Mouse (Mus musculus) left cerebral cortex, postnatal 4 days (tissue): ENCODE results near the gene Syt9. TPM values are rescaled to one million over a fixed set of nuclear protein-coding genes. Genes with fewer than 3 reads are reported as not detected.
"Not testable (repeated sequence)": the region's sequence is repeated elsewhere in the genome, so short reads cannot be mapped to it uniquely, and the experiment has no call there.

Source experiments
- DNase-seq: peaks from one replicate; pipeline ENCODE4 v3.0.0-alpha.2; 2022
- intact Hi-C: fragments of 180-260 bp; cut with DNase I; formaldehyde crosslinking; loops from one replicate; pipeline ENCODE4 v1.15.1; 2025
- total RNA-seq, 2 experiments: library from RNA; stranded (reverse); gene quantifications; 2 replicates each; pipeline ENCODE4 v1.2.3; 2021

The Syt9 gene
- total RNA-seq, 2 experiments from 2014 or later: 19.1 to 20.6 TPM

DNA sequence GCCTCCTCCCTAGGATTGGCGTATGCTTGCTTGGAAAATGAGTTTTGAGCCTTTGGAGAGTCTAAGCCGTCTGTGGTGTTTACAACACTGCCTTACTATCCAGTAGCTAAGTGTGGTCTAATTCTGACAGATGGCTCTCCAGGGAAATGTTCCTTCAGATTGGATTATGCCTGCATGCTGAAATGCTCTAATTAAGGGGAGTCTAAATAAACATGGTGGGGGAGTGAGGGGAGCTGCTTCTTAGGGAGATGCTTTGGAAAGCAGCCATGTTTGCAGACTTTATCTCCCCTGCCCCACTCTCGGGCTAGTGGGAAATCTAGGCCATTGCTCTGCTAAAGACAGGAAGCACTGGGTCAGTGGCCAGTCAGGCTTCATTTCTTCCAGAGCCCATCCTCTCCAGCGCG, 84.6 kb downstream of the Syt9 start:
- peak; percentile 13 for DNase-seq
- intact Hi-C loops: no loop called here

DNA sequence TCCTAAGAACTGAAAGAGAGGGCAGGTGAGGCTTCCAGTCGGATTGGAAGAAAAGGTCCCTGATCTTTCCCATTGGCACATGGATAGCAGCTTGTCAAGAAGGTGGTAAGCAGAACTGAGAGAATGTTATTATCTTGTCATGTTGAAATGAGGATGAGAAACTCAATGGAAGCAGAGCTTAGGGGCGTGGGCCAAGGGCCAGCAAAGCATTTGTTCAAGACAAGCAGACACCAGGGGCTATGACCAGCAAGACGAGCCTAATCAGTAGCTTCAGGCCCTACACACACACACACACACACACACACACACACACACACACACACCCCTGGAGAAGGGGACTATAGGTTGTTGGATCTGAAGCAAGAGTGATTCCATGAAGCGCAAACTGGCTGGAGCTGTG, 90.6 kb downstream of the Syt9 start:
- DNase-seq: no peak
- intact Hi-C loops: no loop called here

DNA sequence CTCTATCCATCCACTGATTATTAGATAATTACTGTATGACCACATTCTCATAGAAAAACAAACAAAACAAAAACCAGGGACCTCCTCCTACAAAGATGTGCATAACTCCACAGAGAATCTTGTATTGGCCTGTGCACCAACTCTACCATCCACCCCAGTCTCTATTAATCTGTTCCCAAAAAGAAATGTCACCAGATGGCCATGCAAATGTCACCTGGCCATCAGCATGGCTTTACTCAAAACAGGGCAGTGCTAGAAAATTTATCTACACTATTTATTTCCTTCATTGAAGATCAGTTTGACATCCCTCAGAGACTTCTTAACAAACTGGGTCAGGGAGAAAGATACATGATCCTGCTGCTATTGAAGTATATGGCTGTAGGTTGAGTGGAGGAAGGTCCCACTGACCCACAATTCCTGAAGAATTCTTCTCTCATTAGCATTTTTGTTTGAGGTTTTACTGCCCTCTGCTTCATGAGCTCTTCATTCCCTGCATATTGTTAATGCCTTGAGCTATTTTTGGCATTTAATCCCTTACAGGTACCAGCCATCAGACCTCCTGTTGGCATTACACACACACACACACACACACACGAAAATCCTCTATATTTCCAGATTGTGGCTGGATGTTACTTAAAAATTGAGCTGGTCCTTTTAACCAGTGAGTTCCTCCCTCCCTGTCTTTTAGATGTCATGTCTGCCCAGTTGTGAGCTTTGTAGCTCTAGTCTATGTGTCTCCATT, 91.3 kb downstream of the Syt9 start:
- intact Hi-C loops: no loop called here
- no peak for DNase-seq

DNA sequence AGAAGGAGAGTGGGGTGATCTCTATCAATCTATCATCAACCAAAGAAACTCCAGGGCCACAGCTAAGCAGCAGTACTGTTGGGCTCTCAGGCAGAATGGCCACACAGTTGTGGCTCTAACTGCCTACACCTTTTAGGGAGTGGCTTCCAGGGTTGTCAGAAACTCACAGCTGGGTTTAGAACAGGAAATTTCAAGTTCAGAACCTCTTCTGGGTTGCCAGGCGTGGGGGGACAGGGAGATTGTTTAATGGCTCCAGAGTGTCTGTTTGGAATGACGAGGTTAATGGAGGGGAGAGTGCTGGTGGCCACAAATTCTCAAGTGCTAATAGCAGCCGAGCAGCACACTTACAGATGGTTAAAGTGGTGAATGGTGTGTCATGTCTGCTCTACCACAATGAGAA, 92.4 kb downstream of the Syt9 start:
- DNase-seq: no peak
- intact Hi-C loops: no loop called here

DNA sequence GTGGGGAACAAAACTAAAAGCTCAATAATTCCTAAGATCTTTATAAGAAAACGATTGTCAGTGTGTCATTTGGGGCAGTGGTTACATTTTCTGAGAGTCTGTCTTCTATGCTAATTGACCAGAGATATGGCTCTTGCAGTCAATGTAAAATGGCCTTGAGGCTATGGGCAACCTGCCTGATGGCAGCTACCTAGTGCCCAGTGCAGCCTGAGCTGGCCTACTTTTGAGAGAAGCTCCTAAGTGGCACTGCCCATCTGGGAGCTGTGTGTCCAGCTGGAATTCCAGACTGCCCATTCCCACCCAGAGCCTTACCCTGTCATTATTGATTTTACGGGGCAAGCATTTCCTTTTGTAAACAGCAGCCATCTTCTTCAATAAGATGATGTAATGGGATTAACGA, 94.6 kb downstream of the Syt9 start:
- intact Hi-C loops: no loop called here
- no peak for DNase-seq

DNA sequence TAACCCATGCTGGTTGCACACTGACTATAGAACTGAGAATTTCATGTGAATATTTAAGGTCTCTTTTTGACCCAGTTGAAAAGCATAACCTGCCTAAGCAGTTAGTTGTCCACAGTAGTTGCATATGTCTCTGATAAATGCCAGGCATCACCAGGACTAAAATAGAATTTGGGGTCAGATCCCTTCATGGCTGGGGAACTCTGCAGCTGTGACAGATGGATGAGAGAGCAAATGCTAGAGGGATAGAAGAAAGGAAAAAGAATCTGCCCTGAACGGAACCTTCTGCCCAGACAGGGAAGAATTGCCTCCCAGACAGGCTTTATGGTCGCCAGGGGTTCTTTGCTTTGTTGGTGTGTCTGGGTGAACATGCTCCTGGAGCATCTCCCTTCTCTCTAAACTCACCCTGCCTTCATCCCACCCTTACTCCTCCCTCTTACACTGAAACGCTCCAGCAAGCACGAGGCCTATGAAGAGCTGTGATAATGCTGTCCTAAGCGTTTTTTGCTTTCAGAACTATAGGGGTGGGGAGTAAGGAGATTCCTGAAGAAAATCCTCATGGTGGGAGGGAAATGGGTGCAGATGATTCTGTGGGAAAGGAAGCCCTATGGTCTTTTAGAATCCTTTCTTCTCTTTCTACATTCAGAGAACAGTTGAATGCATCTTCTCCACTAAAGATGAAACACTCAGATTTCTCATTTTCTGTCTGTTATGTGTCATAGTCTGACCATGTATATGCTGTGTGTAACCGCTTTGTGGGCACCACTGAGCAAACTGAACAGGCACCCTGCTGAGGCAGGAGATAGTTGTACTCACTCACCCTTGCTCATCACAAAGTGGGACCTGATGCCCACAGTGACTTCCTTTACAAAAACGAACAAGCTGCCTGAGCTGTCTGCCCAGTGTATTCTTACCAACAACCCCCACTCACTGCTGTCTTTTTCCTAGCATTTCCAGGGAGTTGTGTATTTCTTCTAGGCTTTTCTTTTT, 108.7 kb downstream of the Syt9 start:
- intact Hi-C loops: no loop called here
- DNase-seq: no peak

DNA sequence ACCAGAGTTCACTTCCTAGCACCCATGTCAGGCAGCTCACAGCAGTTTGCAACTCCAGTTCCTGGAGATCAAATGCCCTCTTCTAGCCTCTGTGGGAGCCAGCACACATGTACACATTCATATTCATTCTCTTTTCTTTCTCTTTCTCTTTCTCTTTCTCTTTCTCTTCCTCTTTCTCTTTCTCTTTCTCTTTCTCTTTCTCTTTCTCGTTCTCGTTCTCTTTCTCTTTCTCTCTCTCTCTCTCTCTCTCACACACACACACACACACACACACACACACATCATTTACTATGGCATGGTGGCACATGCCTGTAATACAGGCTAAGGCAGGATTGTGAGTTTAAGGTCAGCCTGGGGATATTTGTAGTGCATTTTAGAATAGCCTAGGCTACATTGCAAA, 115.2 kb downstream of the Syt9 start:
- intact Hi-C loops, DNase-seq: not testable (repeated sequence)

DNA sequence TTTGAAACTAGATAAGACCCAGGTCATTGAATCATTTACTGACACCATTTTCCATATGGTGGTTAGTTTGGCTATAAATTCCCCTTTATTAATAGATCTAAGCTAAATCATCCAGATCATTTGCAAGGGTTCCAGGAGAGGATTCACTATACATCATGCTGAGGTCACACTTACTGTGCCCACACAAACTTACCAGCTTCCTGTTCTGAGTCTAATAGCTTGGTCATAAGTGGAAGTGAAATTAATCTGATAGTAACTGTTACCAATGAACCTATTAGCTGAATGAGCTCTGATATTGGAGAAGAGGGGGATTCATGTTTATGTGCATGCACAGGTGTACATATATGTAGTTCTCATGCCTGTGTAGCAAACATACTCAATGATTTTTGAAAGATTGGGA, 124.9 kb downstream of the Syt9 start:
- DNase-seq: no peak
- intact Hi-C loops: no loop called here

DNA sequence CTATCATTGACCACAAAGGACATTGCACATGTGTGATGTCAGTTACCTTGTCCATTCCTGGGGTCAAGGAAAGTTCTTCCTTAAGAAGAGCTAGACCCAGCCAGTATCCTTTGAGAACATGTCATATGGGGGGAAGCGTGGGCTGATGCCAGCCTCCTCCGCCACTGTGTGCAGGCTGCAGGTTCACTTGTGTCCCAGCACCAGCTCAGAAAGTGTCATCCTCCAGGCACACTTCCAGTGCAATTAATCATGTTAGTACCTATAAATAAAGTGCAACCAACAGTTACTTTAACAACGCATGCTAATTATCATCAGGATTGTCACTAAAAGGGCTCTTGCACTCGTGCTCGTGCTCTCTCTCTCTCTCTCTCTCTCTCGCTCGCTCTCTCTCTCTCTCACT, 126.4 kb downstream of the Syt9 start:
- intact Hi-C loops: no loop called here
- no peak for DNase-seq

DNA sequence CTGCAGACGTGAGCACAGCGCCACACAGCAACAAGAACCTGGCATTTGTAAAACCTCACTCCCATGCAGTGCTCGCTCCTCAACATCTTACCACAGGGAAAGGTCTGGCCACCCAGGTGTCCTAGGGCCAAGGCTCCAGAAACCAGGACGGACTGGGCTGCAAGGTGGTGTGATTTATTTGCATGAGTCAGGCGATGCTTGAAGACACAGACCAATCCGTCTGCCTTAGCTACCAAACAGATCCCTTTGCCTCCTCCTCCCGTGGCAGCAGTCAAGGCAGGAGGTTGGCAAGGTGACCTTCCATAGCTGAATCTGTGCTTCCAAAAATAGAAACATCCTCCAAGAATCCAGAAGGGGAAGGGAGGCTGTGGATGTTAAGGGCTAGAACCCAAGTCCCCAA, 130.1 kb downstream of the Syt9 start:
- intact Hi-C loops: no loop called here
- DNase-seq: peak; percentile 25

DNA sequence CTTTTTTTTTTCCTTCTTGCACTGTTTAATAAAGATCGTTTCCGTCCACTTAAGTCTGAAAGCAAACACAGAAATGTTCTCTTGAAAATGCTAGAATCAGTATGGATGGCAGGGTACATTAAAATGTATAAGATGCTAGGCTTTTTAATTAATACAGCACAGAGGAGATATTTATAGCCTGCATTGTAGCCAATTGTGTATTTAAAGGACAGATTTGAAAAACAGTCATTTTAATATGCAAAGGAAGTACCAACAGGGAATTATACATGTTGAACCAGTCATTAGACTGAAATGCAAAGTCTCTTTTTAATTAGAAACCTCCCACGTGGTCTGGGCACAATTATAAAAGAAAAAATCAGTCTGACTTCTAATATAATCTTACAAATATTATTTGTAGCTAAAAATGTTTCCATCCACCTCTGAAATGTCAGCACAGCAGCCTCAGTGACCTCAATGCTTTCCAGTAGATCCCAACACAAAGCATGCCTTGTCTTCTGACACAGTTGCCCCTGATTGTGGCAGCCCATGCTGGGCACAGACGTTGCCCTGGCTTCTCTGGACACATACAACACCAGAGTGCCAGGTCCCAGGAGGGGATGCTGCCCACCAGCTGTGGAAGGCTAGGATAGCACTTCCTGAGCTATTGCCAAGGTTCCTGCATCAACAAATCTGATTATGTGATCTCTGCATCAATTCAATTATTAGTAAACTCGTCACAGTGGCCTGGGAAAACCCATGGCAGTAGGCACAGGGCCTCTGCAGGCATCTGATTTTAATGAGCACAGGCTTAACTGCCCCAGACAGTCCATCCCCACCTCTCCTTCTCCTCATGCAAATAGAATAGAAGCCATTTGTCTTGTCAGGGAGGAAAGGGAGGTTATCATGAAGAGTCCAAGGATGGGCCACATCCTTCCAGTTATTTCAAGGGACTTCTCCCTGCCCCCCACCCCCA, 134.5 kb downstream of the Syt9 start:
- DNase-seq: peak; percentile 63
- intact Hi-C loops: no loop called here

DNA sequence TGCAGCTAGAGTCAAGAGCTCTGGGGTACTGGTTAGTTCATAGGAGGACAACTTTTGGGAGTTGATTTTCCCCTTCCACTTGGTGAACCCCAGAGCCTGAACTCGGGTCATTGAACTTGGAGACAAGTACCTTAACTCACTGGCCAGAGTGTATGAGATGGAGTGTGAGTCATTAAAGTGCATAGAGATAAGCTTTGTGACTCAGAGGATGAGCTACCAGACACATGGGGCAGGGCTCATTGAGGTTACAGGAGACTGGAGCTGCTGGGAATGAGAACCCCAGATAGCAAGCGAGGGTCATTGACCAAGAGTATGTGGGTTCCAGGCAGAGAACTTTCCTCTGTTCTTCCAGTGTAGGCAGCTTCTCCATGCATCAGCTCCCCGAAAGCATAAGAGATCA, 137.4 kb downstream of the Syt9 start:
- DNase-seq: no peak
- intact Hi-C loops: no loop called here

DNA sequence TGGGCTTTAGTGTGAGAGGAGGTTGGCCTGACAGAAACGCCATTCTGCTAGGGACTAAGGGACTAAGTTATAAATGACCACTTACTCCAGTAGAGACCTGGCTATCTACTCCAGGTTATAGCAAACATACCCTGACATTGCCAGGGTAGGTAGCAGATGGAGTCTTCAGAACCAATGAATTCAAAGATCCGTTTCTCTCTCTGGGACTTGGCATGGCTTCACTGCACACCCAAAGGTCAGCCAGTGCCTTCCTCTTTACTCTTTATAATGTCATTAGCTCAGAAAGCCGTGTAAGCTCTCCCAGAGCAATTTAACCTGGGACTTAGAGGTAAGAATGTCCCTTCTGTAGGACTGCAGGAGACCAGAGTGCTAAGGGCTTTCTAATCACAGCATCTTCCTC, 139.2 kb downstream of the Syt9 start:
- intact Hi-C loops: no loop called here
- no peak for DNase-seq

DNA sequence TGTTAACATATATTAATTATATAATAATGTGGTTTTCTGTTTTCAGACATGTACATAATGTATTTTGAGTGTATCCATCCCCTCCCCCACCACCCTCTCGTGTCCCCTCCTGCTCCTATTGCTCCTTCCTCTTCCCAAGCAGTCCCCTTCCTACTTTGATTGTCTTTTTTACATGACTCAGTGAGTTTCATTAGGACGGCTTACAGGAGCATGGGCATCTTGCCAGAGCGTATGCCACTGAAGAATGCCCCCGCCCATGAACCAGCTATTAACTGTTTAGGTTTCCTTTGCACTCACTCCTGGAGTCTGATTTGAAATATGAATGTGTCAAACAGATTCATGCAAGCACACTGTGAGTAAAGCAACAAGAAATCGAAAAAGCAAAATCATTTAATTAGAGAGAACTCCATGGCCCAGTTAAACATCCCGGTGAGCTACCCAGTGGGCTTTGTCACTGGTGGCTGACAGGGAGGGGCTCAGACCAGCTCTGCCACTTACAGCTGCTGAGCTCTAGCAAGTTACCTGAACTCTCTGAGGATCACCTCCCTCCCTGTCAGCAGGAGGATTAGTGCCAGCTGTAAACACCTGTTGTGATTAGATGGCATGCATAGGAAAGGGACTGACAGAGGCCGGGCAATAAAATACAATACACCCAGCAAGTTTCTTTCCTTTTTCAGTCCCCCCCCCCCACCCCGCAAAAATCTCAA, 146.3 kb downstream of the Syt9 start:
- intact Hi-C loops: no loop called here
- DNase-seq: peak; percentile 74

DNA sequence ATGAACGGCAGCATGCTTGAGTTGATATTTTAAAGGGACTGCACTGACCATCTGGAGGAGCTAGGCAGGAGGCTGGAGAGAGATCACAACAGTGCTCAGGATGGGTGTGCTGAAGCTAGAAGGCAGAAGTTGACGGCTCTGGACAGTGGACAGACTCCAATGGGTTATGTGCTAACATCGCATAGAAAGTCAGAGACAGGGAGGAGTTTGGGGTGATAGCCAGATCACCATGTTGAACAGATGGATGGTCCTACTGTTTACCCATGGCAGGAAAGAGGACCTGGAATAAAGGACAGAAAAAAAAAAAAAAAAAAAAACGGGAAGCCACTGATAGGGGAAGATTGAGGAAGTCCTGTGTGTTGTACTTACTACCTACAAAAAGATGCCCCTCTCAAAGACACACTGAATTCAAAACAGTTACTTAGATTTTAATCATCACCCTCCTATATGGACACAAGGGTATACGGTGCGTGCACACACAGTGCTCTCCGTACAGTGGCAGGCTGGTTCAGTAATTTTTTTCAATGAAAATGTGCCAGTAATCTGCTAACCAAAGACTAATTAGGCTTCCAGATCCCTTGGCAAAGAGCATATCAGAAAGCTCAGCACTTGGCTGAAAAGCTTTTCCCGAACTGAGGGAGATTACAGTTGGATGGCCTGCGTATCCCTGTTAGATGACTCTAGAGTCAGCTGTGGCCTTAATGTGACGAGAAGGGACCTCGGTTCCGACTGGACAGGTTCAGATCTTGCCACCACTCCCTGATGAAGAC, 148.9 kb downstream of the Syt9 start:
- intact Hi-C loops: no loop called here
- DNase-seq: peak; percentile 36

DNA sequence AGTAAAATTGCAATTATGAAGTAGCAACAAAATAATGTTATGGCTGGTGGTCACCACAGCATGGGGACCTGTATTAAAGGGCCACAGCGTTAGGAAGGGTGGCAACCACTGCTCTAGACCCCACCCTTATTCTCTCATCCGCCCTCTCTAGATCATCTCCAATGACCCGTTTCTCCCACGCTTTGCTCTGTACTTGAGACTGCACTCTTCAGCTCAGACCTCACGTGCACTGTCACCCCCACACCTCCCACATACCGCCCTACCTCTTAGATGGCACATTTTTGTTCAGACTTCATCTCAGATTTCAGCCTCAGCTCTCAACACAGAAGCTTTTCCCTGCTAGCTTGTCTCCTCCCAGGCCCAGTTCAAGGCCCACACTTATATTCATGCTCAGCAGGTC, 150.9 kb downstream of the Syt9 start:
- intact Hi-C loops: no loop called here

DNA sequence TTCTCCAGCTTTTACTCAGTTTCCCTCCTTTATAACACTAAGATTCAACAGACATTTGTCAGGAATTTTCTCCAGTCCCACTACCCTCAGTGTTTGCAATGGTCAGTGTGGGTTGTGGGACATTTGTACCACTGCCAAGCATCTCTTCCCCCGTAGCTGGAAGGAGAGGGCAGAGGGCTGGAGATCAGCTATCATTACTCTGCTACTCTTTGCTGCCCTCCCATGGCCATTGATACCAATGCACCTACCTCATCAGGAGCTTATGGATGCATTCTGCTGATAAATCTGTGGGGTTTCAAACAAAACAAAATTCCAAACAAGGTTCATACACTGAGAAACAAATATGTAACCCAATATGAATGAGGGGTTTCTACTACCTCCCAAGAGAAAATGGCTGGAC, 155.8 kb downstream of the Syt9 start:
- DNase-seq: peak; percentile 68
- intact Hi-C loops: loop anchor here (5.0 kb wide), 1 partner anchor 289 kb away; no protein-coding TSS in a partner anchor

More for the DNA sequence above, 150.9 kb downstream of the Syt9 start:
- DNase-seq: no peak

DNA sequence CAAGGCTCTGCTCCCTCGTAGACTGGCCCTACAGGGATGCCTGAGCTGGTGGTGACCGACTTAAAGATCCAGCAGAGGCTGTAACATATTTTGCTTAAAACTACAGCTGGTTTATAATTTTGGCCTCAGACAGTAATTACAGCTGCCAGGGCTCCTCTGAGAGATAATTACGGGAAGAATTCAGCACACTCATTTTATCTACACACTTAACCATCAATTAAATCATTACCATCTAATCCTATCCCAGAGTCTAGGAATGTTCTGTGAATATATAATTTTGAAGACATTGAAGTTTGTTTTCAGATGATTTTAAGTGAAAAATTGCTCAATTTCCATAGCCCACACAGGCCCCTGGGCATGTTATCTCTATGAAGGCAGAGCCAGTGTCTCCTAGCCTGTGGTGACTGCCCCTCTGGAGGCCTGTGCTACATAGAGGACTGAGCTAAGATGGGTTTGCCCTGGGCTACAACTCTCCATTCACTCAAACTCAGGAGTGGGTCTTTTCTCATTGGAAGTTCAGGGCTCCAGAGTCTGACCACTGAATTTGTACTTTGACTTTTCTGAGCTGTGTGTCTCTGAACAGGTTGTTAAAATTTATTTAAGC, 157.7 kb downstream of the Syt9 start:
- DNase-seq: no peak
- intact Hi-C loops: loop anchor here (5.0 kb wide), 1 partner anchor 291 kb away; no protein-coding TSS in a partner anchor

DNA sequence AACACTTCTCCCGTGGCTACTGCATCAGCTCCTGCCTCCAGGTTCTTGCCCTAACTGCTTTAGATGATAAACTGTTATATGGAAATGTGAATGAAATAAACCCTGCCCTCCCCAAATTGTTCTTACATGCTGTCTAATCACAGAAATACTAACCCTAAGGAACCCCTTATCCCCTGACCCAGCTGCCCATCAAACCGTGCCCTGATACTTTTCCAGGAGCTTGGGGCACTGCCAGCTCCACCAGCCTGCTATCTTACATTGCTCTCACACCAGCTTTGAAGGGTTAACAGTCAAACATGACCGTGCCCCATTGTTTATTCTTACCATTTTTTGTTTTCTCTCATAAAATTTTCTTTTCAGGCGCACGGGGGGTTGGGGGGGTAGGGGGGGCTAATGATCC, 158.8 kb downstream of the Syt9 start:
- DNase-seq: no peak
- intact Hi-C loops: loop anchor here (5.0 kb wide), 1 partner anchor 292 kb away; no protein-coding TSS in a partner anchor
